Mouse (Mus musculus) macrophage (primary cell): Measurements from ENCODE around the gene Pramel3. TPM values are rescaled to one million over a fixed set of nuclear protein-coding genes. Genes with fewer than 3 reads are reported as not detected.
"Not testable (repeated sequence)": the region's sequence is repeated elsewhere in the genome, so short reads cannot be mapped to it uniquely, and the experiment has no call there.

Experiments
- H3K27ac ChIP-seq: fragments of 350-480 bp; formaldehyde crosslinking; 2 replicates; pipeline ENCODE4 v1.9.0; 2021
- H3K36me3 ChIP-seq: fragments of 350-480 bp; formaldehyde crosslinking; 2 replicates; pipeline ENCODE4 v1.9.0; 2021; ENCODE audit errors: inconsistent target
- H3K4me3 ChIP-seq: fragments of 350-480 bp; formaldehyde crosslinking; 2 replicates; pipeline ENCODE4 v1.9.0; 2021; ENCODE audit errors: inconsistent target
- H3K79me2 ChIP-seq: fragments of 350-480 bp; formaldehyde crosslinking; 2 replicates; pipeline ENCODE4 v1.9.0; 2021; ENCODE audit errors: inconsistent target
- WGBS: methylation state at CpG from one replicate; pipeline ENCODE4 v1.1.7; 2026; ENCODE audit warnings: inconsistent platforms; ENCODE audit not compliant: missing documents; 5-methylcytosine and 5-hydroxymethylcytosine counted together
- polyA plus RNA-seq: library from polyadenylated mRNA; stranded (reverse); fragments of 250-400 nt; gene quantifications from 3 replicates; pipeline ENCODE4 v1.2.4, GENCODE M21; 2018; ENCODE audit warnings: inconsistent platforms
- total RNA-seq, 78 experiments: library from RNA; depleted of rRNA; stranded (reverse); fragments of 250-400 nt; gene quantifications; 1 replicate in 9 of 78; 2 replicates in 24 of 78; 3 replicates in 43 of 78; 4 replicates in 2 of 78; pipeline ENCODE4 v1.2.4; 2018; ENCODE audit warnings: inconsistent platforms in 56 of 78

The Pramel3 gene
- not detected for total RNA-seq (2018; cell fraction: chromatin; rRNA removed)
- total RNA-seq (2018; cell fraction: cytosol; rRNA removed): not detected
- total RNA-seq (2018; cell fraction: nucleus; rRNA removed): not detected
- polyA plus RNA-seq: not detected in 3 replicates

GRCm38 (mm10) chrX:135302007-135302406 is at the start of gene Pramel3:
Gene Pramel3, plus strand, starts transcription at chrX:135302307.
- WGBS: 100% methylated on average over 2 of the region's 14 CpGs
- not testable (repeated sequence) for H3K4me3 ChIP-seq, H3K36me3 ChIP-seq, H3K79me2 ChIP-seq, H3K27ac ChIP-seq

GRCm38 (mm10) chrX:135360685-135361084 is 58.6 kb downstream of the Pramel3 start:
- H3K36me3 ChIP-seq, H3K79me2 ChIP-seq, H3K4me3 ChIP-seq, H3K27ac ChIP-seq: not testable (repeated sequence)
- WGBS: no CpG with 5 or more reads among the region's 6 CpGs

- no CpG with 5 or more reads among the region's 4 CpGs for WGBS
- not testable (repeated sequence) for H3K27ac ChIP-seq, H3K79me2 ChIP-seq, H3K36me3 ChIP-seq, H3K4me3 ChIP-seq
Observed at GRCm38 (mm10) chrX:135361943-135362342, 59.8 kb downstream of the Pramel3 start.

Other genes with a start within 250 kb of the Pramel3 start
- gene Gm15023, start 124.7 kb upstream of the Pramel3 start, polyA plus RNA-seq: not detected in 3 replicates
- not detected in 3 replicates for gene Tceal6, start 91.6 kb upstream of the Pramel3 start, polyA plus RNA-seq
- gene Gm5128, start 71.0 kb downstream of the Pramel3 start, polyA plus RNA-seq: not detected in 3 replicates
- gene Gm7903, start 131.5 kb downstream of the Pramel3 start, polyA plus RNA-seq: not detected in 3 replicates
- not detected in 3 replicates for gene AV320801, start 192.3 kb downstream of the Pramel3 start, polyA plus RNA-seq